Mouse (Mus musculus) hindbrain, embryonic 11.5 days (tissue): ENCODE measurements around the gene Smndc1. TPM values are rescaled to one million over a fixed set of nuclear protein-coding genes. Genes with fewer than 3 reads are reported as not detected.

Source experiments
- ATAC-seq: fragments of 200-750 bp; cut with Nextera tagmentation; 2 replicates; pipeline ENCODE4 v1.8.0; 2017; ENCODE audit warnings: mild to moderate bottlenecking, moderate TSS enrichment, moderate library complexity; ENCODE audit not compliant: low FRiP score
- DNase-seq: peaks from one replicate; pipeline ENCODE4 v3.0.0-alpha.2; 2015; ENCODE audit warnings: low spot score
- H3K27ac ChIP-seq: fragments of 300-500 bp; sonication (generic); 2 replicates; pipeline ENCODE4 v1.5.1; 2014; ENCODE audit warnings: mild to moderate bottlenecking, low read depth, low read length
- H3K27me3 ChIP-seq: fragments of 300-500 bp; sonication (generic); 2 replicates; pipeline ENCODE4 v1.6.1; 2014; ENCODE audit warnings: mild to moderate bottlenecking, low read length, moderate library complexity, mixed read lengths; ENCODE audit not compliant: control insufficient read depth, insufficient read depth
- H3K36me3 ChIP-seq: fragments of 300-500 bp; sonication (generic); 2 replicates; pipeline ENCODE4 v1.6.1; 2014; ENCODE audit warnings: mild to moderate bottlenecking, low read length, moderate library complexity, mixed read lengths; ENCODE audit not compliant: control insufficient read depth, insufficient read depth
- H3K4me1 ChIP-seq: fragments of 300-500 bp; sonication (generic); replicated peaks from 2 replicates; pipeline ENCODE4 v1.6.1; 2014; ENCODE audit warnings: low read length, mixed read lengths; ENCODE audit not compliant: control insufficient read depth, insufficient read depth
- H3K4me2 ChIP-seq: fragments of 300-500 bp; sonication (generic); replicated peaks from 2 replicates; pipeline ENCODE4 v1.6.1; 2014; ENCODE audit warnings: mild to moderate bottlenecking, low read depth, low read length
- H3K4me3 ChIP-seq: fragments of 300-500 bp; sonication (generic); 2 replicates; pipeline ENCODE4 v1.5.1; 2014; ENCODE audit warnings: low read depth, low read length
- H3K9ac ChIP-seq: fragments of 300-500 bp; sonication (generic); 2 replicates; pipeline ENCODE4 v1.6.1; 2014; ENCODE audit warnings: low read depth, low read length
- H3K9me3 ChIP-seq: fragments of 300-500 bp; sonication (generic); 2 replicates; pipeline ENCODE4 v1.6.1; 2016; ENCODE audit warnings: low read length; ENCODE audit not compliant: control insufficient read depth
- WGBS: fragments of 180-500 bp; shearing (Covaris S2); extraction: QIAGEN DNeasy Blood & Tissue Kit; methylation state at CpG from one replicate; pipeline ENCODE4 v1.1.7; 2014; 5-methylcytosine and 5-hydroxymethylcytosine counted together
- polyA plus RNA-seq: library from polyadenylated mRNA; unstranded; fragments of >200 nt; fragmentation: Nextera tagmentation; extraction: Ambion mirVana; gene quantifications from 2 replicates; pipeline ENCODE4 v1.2.1, GENCODE M21; 2014

The Smndc1 gene
- polyA plus RNA-seq, 1 experiment from 2014 or later: 51.5 TPM

DNA sequence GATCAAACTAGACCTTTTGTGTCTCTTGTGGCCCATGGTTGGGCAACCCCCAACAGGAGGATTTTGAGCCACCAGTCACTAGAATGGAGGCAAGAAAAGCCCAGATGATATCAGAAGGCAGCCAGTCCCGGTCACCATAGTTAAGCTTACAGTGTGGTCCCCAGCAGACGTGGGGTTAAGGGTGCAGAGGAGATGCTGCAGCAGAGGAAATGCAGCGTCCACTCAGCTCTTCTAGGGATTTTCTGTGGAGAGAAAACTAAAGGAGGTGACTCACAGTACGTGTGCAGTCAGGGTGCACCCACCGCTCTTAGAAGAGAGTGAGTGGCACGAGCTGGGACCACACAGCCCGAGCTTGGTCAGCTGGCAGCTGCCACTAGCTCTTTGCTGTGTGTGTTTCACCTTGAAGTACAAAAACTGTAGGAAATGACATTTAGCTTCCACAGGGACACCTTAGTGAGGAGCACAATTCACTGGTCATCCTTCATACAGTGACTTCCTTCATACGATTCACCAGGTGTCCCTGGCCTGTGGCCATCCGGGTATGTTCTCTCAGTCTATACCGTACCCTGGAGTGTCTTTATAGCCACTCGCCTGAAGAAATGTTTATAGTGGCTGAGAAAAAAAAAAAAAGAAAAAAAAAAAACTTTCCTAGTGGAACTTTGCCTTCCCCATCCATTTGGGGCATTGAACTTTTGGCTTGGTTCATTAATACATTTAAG lies 24.2 kb downstream of the Smndc1 start:
- no peak for DNase-seq
- ATAC-seq: no peak

DNA sequence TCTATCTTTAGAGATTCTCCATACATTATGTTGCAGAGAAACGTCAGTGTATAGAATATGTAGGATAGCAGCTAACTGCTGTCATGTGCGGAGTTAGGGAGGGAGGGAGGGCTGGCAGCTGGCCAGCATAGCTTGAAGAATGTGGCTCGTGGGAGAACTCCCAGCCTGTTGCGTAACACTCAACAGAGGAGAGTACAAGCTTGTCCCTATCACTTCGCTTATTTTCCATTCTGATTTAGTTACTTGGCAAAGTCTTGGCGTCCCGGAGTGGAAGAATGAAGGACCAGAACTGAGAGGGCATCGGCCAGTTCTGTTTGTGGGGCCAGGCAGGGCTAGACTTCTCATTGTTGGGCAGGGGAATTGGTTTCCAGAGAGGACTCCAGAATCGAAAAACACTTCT lies 25.4 kb downstream of the Smndc1 start:
- 0 out of 2 replicates have a peak, but pooled peaks cover 3% of the 10 kb centered on the region for H3K4me1 ChIP-seq
- no peaks in the 10 kb centered on the region for H3K9me3 ChIP-seq
- H3K27ac ChIP-seq: no peak overlapping the region
- H3K36me3 ChIP-seq: no peaks in the 10 kb centered on the region
- H3K27me3 ChIP-seq: no peaks in the 10 kb centered on the region
- ATAC-seq: no peak
- DNase-seq: peak; percentile 55
- no peak overlapping the region for H3K4me3 ChIP-seq
- no peak overlapping the region for H3K4me2 ChIP-seq
- 65% methylated on average over 9 of the region's 9 CpGs for WGBS
- no peak overlapping the region for H3K9ac ChIP-seq

More for the DNA sequence above, 24.2 kb downstream of the Smndc1 start:
- H3K9ac ChIP-seq: no peak overlapping the region
- no peaks in the 10 kb centered on the region for H3K9me3 ChIP-seq
- H3K36me3 ChIP-seq: no peaks in the 10 kb centered on the region
- 88% methylated on average over 11 of the region's 11 CpGs for WGBS
- H3K4me1 ChIP-seq: 0 out of 2 replicates have a peak, but pooled peaks cover 3% of the 10 kb centered on the region
- no peak overlapping the region for H3K4me2 ChIP-seq
- no peaks in the 10 kb centered on the region for H3K27me3 ChIP-seq
- H3K27ac ChIP-seq: no peak overlapping the region
- H3K4me3 ChIP-seq: no peak overlapping the region

DNA sequence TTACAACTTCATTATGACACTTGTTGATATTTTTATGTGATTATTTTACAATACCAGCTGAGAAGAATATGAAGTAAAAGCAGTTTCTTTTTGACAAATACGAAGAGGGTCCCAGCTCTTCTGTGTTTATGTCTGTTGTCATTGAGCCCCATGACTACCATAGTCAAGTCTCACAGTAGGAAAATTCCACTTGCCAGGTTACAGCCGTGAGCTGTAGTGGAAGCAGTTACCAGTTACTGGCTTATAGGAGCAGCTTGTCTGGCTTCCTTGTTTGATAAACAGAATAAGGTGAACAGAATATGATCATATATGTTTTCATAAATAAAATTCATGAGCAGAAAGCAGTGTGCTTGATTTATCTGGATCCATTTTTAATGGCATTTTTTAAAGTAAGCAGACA lies 25.8 kb downstream of the Smndc1 start:
- Histone ChIP-seq H3K4me2 (no peak overlapping the region), H3K4me1 (0 out of 2 replicates have a peak, but pooled peaks cover 3% of the 10 kb centered on the region), H3K9ac (no peak overlapping the region), H3K27me3 (no peaks in the 10 kb centered on the region), H3K9me3 (no peaks in the 10 kb centered on the region), H3K27ac (no peak overlapping the region), H3K4me3 (no peak overlapping the region), H3K36me3 (no peaks in the 10 kb centered on the region)
- 80% methylated on average over 2 of the region's 2 CpGs for WGBS
- DNase-seq (no peak), ATAC-seq (no peak)

DNA sequence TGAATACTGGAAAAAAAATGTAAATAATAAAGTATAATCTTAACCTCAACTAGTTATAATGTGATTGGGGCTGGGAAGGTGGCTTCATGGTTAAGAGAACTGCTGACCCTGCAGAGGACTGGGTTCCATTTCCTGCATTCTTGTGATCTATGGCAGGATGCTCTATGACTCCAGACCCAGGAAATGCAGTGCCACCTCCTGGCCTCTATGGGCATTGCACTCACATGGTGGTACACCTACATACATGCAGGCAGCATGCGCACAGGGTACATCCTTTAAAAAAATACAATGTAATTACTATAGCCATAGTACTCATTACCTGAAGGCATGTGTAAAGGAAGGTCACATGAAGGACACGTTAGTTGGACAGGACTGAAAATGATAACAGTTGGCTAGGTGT lies 27.4 kb downstream of the Smndc1 start:
- WGBS: 49% methylated on average over 2 of the region's 2 CpGs
- Histone ChIP-seq H3K9ac (no peak overlapping the region), H3K27ac (no peak overlapping the region), H3K4me1 (0 out of 2 replicates have a peak, but pooled peaks cover 3% of the 10 kb centered on the region), H3K4me3 (no peak overlapping the region), H3K9me3 (no peaks in the 10 kb centered on the region), H3K36me3 (no peaks in the 10 kb centered on the region), H3K4me2 (no peak overlapping the region), H3K27me3 (no peaks in the 10 kb centered on the region)
- ATAC-seq: no peak
- peak; percentile 44 for DNase-seq

DNA sequence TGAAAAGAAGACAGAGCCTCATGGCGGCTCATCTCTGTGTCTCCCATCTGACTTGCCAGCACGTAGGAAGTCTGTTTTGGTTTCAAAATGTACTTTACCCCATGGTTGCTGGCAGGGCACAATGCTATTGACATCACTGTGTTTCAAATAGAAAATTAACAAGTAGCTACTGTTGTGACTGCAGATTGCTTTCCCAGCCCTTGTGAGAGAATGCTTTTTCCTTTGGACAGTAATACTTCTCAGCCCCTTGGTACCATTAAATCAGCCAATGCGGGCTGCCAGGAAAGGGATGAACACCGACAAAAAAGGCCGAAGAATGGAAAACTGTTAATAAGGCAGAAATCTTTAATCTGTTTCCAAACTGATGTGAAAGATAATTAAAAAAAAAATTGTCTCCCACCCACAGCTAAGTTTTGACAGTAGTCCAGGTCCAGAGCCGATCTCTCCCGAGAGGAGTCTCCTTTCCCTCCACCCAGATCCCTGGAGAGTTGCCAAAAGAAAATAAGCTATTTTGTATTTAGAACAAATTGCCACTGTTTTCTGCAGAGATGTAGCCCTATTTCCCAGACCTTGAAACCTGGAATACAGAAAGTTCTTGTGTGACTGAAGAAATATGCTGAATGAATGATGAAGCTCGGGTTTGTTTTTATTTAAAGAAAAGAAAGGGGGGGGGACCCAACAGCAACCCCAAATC lies 30.0 kb downstream of the Smndc1 start:
- no peak for DNase-seq
- no peaks in the 10 kb centered on the region for H3K36me3 ChIP-seq
- ATAC-seq: no peak
- no peaks in the 10 kb centered on the region for H3K9me3 ChIP-seq
- no peak overlapping the region for H3K4me2 ChIP-seq
- WGBS: 83% methylated on average over 8 of the region's 8 CpGs
- H3K4me1 ChIP-seq: 0 out of 2 replicates have a peak, but pooled peaks cover 3% of the 10 kb centered on the region
- no peak overlapping the region for H3K27ac ChIP-seq
- no peaks in the 10 kb centered on the region for H3K27me3 ChIP-seq
- no peak overlapping the region for H3K9ac ChIP-seq
- H3K4me3 ChIP-seq: no peak overlapping the region

DNA sequence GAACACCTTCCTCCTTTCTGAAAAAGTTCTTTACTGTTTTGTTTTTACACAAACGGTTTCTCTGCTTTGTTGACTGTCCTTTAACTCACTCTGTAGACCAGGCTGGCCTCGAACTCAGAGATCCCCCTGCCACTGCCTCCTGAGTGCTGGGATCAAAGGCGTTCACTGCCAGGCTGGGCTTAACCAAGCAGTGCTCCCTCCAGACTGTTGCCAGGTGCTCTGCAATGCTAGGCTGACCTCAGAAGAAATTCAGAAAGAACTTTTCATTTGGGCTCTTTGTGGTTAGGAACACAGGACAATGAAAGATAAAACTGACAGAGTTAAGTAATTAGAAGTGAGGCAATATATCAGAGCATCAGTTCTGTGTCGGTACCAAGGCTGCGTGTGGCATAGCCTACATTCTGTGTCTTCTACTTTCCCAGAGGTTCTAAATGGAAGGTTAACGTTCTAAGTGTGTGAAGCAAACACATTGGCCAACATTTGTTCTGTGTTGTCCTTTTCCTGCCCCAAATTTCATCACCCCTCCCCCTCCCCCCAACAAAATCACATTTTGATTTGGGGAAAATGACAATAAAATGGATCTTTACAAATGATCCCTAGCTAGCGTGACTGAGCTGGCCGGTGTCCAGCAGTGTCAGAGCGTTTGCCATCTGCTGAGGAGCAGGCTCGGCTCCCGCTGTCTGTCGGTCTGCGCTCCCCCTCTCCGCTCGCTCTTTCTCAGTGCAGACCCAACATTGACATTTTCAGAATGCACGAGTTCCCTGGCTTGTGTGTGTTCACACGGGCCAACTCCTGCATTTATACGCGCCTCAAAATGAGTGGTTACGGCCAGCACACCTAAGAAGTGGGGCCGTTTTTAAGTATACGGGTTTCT lies 31.0 kb downstream of the Smndc1 start:
- Histone ChIP-seq H3K27me3 (no peaks in the 10 kb centered on the region), H3K4me1 (no peaks in the 10 kb centered on the region), H3K4me3 (no peak overlapping the region), H3K9ac (no peak overlapping the region), H3K36me3 (no peaks in the 10 kb centered on the region), H3K4me2 (no peak overlapping the region), H3K27ac (peak overlapping the region; percentile 30; the same call in 1 of the 2 replicates), H3K9me3 (no peaks in the 10 kb centered on the region)
- 73% methylated on average over 22 of the region's 22 CpGs for WGBS
- ATAC-seq (peak; percentile 65; the same call in 1 of the 2 replicates), DNase-seq (no peak)

DNA sequence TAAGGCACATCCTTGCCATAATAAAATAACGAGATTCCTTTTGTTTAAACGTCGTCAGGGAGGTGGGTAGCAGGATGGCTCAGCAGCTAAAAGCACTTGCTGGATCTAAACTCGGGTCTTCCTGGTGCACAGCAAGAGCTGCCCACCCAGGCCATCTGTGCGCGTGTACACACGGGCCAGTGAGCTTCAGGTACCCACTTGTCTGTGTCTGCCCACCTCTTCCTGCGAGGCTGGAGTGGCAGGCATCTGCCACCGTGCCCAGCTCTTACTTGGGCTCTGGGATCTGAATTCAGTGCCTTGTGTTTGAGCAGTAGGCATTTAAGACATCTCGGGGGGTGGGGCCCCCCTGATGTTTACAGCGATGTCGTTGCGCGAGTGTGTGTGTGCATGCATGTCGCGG lies 35.3 kb downstream of the Smndc1 start:
- no peaks in the 10 kb centered on the region for H3K4me1 ChIP-seq
- no peak overlapping the region for H3K9ac ChIP-seq
- no peak for DNase-seq
- 90% methylated on average over 16 of the region's 16 CpGs for WGBS
- no peak for ATAC-seq
- no peak overlapping the region for H3K27ac ChIP-seq
- no peak overlapping the region for H3K4me3 ChIP-seq
- H3K27me3 ChIP-seq: no peaks in the 10 kb centered on the region
- 0 out of 2 replicates have a peak, but pooled peaks cover 4% of the 10 kb centered on the region for H3K36me3 ChIP-seq
- H3K9me3 ChIP-seq: no peaks in the 10 kb centered on the region
- H3K4me2 ChIP-seq: no peak overlapping the region

DNA sequence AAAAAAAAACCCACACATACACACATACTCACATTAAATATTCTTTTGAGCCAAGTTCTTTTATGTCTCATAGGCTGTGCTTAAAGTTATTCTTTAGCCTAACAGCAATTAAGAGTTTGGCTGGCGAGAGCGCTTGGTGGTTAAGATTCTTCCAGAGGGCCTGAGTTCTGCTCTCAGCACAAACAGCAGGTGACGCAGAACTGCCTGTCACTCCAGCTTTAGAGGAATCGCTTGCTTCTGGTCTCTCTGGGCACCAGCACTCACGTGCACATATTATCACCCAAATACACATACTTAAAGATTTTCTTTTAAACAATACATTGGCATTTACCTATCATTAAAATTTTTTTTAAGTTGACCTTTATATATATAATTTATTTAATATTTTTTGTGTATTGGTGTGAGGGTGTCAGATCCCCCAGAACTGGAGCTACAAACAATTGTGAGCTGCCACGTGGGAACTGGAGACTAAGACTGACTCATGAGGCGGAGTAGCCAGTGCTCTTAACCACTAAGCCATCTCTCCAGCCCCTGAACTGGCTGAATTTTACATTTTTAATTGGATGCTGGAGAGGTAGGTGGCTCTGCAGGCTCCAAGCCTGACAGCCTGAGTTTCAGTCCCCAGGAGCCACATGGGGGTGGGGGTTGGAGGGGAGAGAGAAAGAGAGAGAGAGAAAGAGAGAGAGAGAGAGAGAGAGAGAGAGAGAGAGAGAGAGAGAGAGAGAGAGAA lies 35.9 kb downstream of the Smndc1 start:
- H3K27ac ChIP-seq: no peak overlapping the region
- H3K9ac ChIP-seq: no peak overlapping the region
- no peaks in the 10 kb centered on the region for H3K9me3 ChIP-seq
- no peak overlapping the region for H3K4me2 ChIP-seq
- no peaks in the 10 kb centered on the region for H3K4me1 ChIP-seq
- DNase-seq: no peak
- ATAC-seq: no peak
- no peak overlapping the region for H3K4me3 ChIP-seq
- 0 out of 2 replicates have a peak, but pooled peaks cover 4% of the 10 kb centered on the region for H3K36me3 ChIP-seq
- no peaks in the 10 kb centered on the region for H3K27me3 ChIP-seq
- WGBS: 83% methylated on average over 7 of the region's 7 CpGs
